Mouse (Mus musculus): ENCODE results near the gene Nbas. TPM values are rescaled to one million over a fixed set of nuclear protein-coding genes. Genes with fewer than 3 reads are reported as not detected.

The Nbas gene
- polyA plus RNA-seq, 1 experiment from 2014 or later, result 2.6 TPM

- no peak overlapping the region for H3K9ac ChIP-seq (replicated peaks)
- H3K4me3 ChIP-seq (ENCODE audit: low read depth, low read length), result no peak overlapping the region
- no peak overlapping the region for H3K27ac ChIP-seq (ENCODE audit: low read depth)
- no peak overlapping the region for H3K4me2 ChIP-seq (ENCODE audit: low read depth, low read length)
- TF ChIP-seq EP300 (IDR thresholded peaks at IDR 0.05; ENCODE audit: low read depth), result no peak
- no peak for TF ChIP-seq CTCF (IDR thresholded peaks at IDR 0.05; ENCODE audit: low read depth)
- WGBS (ENCODE audit: insufficient replicate concordance), result 56% methylated on average over 9 of the region's 9 CpGs
- no peaks in the 10 kb centered on the region for H3K27me3 ChIP-seq (ENCODE audit: insufficient read depth, low read length)
- H3K36me3 ChIP-seq (replicated peaks; ENCODE audit: insufficient read depth, low read length), result peaks cover 3% of the 10 kb centered on the region; the same call in 1 of the 2 replicates
- no peaks in the 10 kb centered on the region for H3K9me3 ChIP-seq (ENCODE audit: low read length)
- no peak for DNase-seq
- H3K4me1 ChIP-seq (ENCODE audit: insufficient read depth), result no peaks in the 10 kb centered on the region
- no peak for ATAC-seq
Measured at GRCm38 (mm10) chr12:13461558-13462153, 192.7 kb downstream of the Nbas start.

GRCm38 (mm10) chr12:13462397-13462796 is 193.5 kb downstream of the Nbas start:
- Histone ChIP-seq H3K9me3 (ENCODE audit: low read length) (no peaks in the 10 kb centered on the region), H3K27ac (ENCODE audit: low read depth) (no peak overlapping the region), H3K4me1 (ENCODE audit: insufficient read depth) (no peaks in the 10 kb centered on the region), H3K4me3 (ENCODE audit: low read depth, low read length) (no peak overlapping the region), H3K27me3 (ENCODE audit: insufficient read depth, low read length) (no peaks in the 10 kb centered on the region), H3K9ac (replicated peaks) (no peak overlapping the region), H3K4me2 (ENCODE audit: low read depth, low read length) (no peak overlapping the region), H3K36me3 (replicated peaks; ENCODE audit: insufficient read depth, low read length) (peaks cover 3% of the 10 kb centered on the region; the same call in 1 of the 2 replicates)
- TF ChIP-seq CTCF (IDR thresholded peaks at IDR 0.05; ENCODE audit: low read depth) (no peak), EP300 (IDR thresholded peaks at IDR 0.05; ENCODE audit: low read depth) (no peak)
- WGBS (ENCODE audit: insufficient replicate concordance), result 71% methylated on average over 6 of the region's 6 CpGs
- ATAC-seq (no peak), DNase-seq (no peak)

GRCm38 (mm10) chr12:13465554-13465953 is 196.6 kb downstream of the Nbas start:
- Histone ChIP-seq H3K27ac (ENCODE audit: low read depth) (no peak overlapping the region), H3K9ac (replicated peaks) (no peak overlapping the region), H3K4me1 (ENCODE audit: insufficient read depth) (no peaks in the 10 kb centered on the region), H3K4me3 (ENCODE audit: low read depth, low read length) (no peak overlapping the region), H3K4me2 (ENCODE audit: low read depth, low read length) (no peak overlapping the region), H3K9me3 (ENCODE audit: low read length) (no peaks in the 10 kb centered on the region), H3K27me3 (ENCODE audit: insufficient read depth, low read length) (no peaks in the 10 kb centered on the region), H3K36me3 (replicated peaks; ENCODE audit: insufficient read depth, low read length) (peaks cover 6% of the 10 kb centered on the region; the same call in 1 of the 2 replicates)
- DNase-seq (no peak), ATAC-seq (no peak)
- TF ChIP-seq CTCF (IDR thresholded peaks at IDR 0.05; ENCODE audit: low read depth) (no peak), EP300 (IDR thresholded peaks at IDR 0.05; ENCODE audit: low read depth) (no peak)
- WGBS (ENCODE audit: insufficient replicate concordance), result 47% methylated on average over 2 of the region's 2 CpGs

GRCm38 (mm10) chr12:13474881-13475280 is 205.9 kb downstream of the Nbas start:
- ATAC-seq, result no peak
- Histone ChIP-seq H3K9me3 (ENCODE audit: low read length) (no peaks in the 10 kb centered on the region), H3K4me1 (ENCODE audit: insufficient read depth) (no peaks in the 10 kb centered on the region), H3K27me3 (ENCODE audit: insufficient read depth, low read length) (no peaks in the 10 kb centered on the region), H3K4me3 (ENCODE audit: low read depth, low read length) (no peak overlapping the region), H3K9ac (replicated peaks) (no peak overlapping the region), H3K27ac (ENCODE audit: low read depth) (no peak overlapping the region), H3K4me2 (ENCODE audit: low read depth, low read length) (no peak overlapping the region), H3K36me3 (replicated peaks; ENCODE audit: insufficient read depth, low read length) (peaks cover 3% of the 10 kb centered on the region; the same call in 1 of the 2 replicates)
- 83% methylated on average over 2 of the region's 2 CpGs for WGBS (ENCODE audit: insufficient replicate concordance)
- no peak for DNase-seq
- TF ChIP-seq CTCF (IDR thresholded peaks at IDR 0.05; ENCODE audit: low read depth), result no peak
- no peak for TF ChIP-seq EP300 (IDR thresholded peaks at IDR 0.05; ENCODE audit: low read depth)

GRCm38 (mm10) chr12:13479163-13479562 is 210.2 kb downstream of the Nbas start:
- Histone ChIP-seq H3K4me2 (ENCODE audit: low read depth, low read length) (no peak overlapping the region), H3K36me3 (replicated peaks; ENCODE audit: insufficient read depth, low read length) (peaks cover 8% of the 10 kb centered on the region; the same call in 1 of the 2 replicates), H3K9me3 (ENCODE audit: low read length) (no peaks in the 10 kb centered on the region), H3K9ac (replicated peaks) (no peak overlapping the region), H3K27ac (ENCODE audit: low read depth) (no peak overlapping the region), H3K27me3 (ENCODE audit: insufficient read depth, low read length) (no peaks in the 10 kb centered on the region), H3K4me1 (ENCODE audit: insufficient read depth) (no peaks in the 10 kb centered on the region), H3K4me3 (ENCODE audit: low read depth, low read length) (no peak overlapping the region)
- ATAC-seq, result no peak
- no peak for TF ChIP-seq CTCF (IDR thresholded peaks at IDR 0.05; ENCODE audit: low read depth)
- TF ChIP-seq EP300 (IDR thresholded peaks at IDR 0.05; ENCODE audit: low read depth), result no peak
- 86% methylated on average over 7 of the region's 7 CpGs for WGBS (ENCODE audit: insufficient replicate concordance)
- DNase-seq, result no peak

- no peak overlapping the region for H3K9ac ChIP-seq (replicated peaks)
- ATAC-seq, result no peak
- no peaks in the 10 kb centered on the region for H3K4me1 ChIP-seq (ENCODE audit: insufficient read depth)
- no peaks in the 10 kb centered on the region for H3K27me3 ChIP-seq (ENCODE audit: insufficient read depth, low read length)
- DNase-seq, result no peak
- no peak overlapping the region for H3K27ac ChIP-seq (ENCODE audit: low read depth)
- TF ChIP-seq EP300 (IDR thresholded peaks at IDR 0.05; ENCODE audit: low read depth), result no peak
- no peak for TF ChIP-seq CTCF (IDR thresholded peaks at IDR 0.05; ENCODE audit: low read depth)
- whole genome bisulfite sequencing (ENCODE audit: insufficient replicate concordance), result 88% methylated on average over 3 of the region's 3 CpGs
- H3K36me3 ChIP-seq (replicated peaks; ENCODE audit: insufficient read depth, low read length), result peaks cover 10% of the 10 kb centered on the region; the same call in 1 of the 2 replicates
- no peak overlapping the region for H3K4me2 ChIP-seq (ENCODE audit: low read depth, low read length)
- H3K4me3 ChIP-seq (ENCODE audit: low read depth, low read length), result no peak overlapping the region
- no peaks in the 10 kb centered on the region for H3K9me3 ChIP-seq (ENCODE audit: low read length)
Measured at GRCm38 (mm10) chr12:13486278-13486677, 217.3 kb downstream of the Nbas start.

Data from liver, postnatal 0 days (tissue).